Mouse (Mus musculus): ENCODE results near the gene Tstd2. TPM values are rescaled to one million over a fixed set of nuclear protein-coding genes. Genes with fewer than 3 reads are reported as not detected.

Tstd2 gene
- polyA plus RNA-seq, 1 experiment from 2014 or later: 39.3 TPM

GRCm38 (mm10) chr4:46111361-46111760 lies 27.1 kb downstream of the Tstd2 start:
- Histone ChIP-seq H3K4me2 (replicated peaks; ENCODE audit: low read depth, low read length) (no peak overlapping the region), H3K27me3 (ENCODE audit: control insufficient read depth, insufficient read depth, low read length) (no peaks in the 10 kb centered on the region), H3K4me3 (ENCODE audit: low read depth, low read length) (no peak overlapping the region), H3K27ac (ENCODE audit: low read depth, low read length) (no peak overlapping the region), H3K9ac (ENCODE audit: low read depth, low read length) (no peak overlapping the region), H3K9me3 (ENCODE audit: control insufficient read depth, low read length) (no peaks in the 10 kb centered on the region), H3K4me1 (replicated peaks; ENCODE audit: control insufficient read depth, insufficient read depth, low read length) (no peaks in the 10 kb centered on the region), H3K36me3 (ENCODE audit: control insufficient read depth, insufficient read depth, low read length) (peaks cover 2% of the 10 kb centered on the region; the same call in 1 of the 2 replicates)
- DNase-seq (ENCODE audit: low spot score) (no peak), ATAC-seq (ENCODE audit: low FRiP score) (no peak)
- 77% methylated on average over 3 of the region's 3 CpGs for WGBS

GRCm38 (mm10) chr4:46110084-46110483 lies 28.4 kb downstream of the Tstd2 start:
- Histone ChIP-seq H3K9ac (ENCODE audit: low read depth, low read length) (no peak overlapping the region), H3K4me3 (ENCODE audit: low read depth, low read length) (no peak overlapping the region), H3K27me3 (ENCODE audit: control insufficient read depth, insufficient read depth, low read length) (no peaks in the 10 kb centered on the region), H3K4me2 (replicated peaks; ENCODE audit: low read depth, low read length) (no peak overlapping the region), H3K36me3 (ENCODE audit: control insufficient read depth, insufficient read depth, low read length) (no peaks in the 10 kb centered on the region; the same call in 1 of the 2 replicates), H3K4me1 (replicated peaks; ENCODE audit: control insufficient read depth, insufficient read depth, low read length) (no peaks in the 10 kb centered on the region), H3K27ac (ENCODE audit: low read depth, low read length) (no peak overlapping the region), H3K9me3 (ENCODE audit: control insufficient read depth, low read length) (no peaks in the 10 kb centered on the region)
- 92% methylated on average over 8 of the region's 8 CpGs for WGBS
- DNase-seq (ENCODE audit: low spot score): no peak
- ATAC-seq (ENCODE audit: low FRiP score): no peak

GRCm38 (mm10) chr4:46102078-46102769 lies 36.3 kb downstream of the Tstd2 start:
- H3K4me3 ChIP-seq (ENCODE audit: low read depth, low read length): no peak overlapping the region
- DNase-seq (ENCODE audit: low spot score) (no peak), ATAC-seq (ENCODE audit: low FRiP score) (no peak)
- no peaks in the 10 kb centered on the region for H3K27me3 ChIP-seq (ENCODE audit: control insufficient read depth, insufficient read depth, low read length)
- no peaks in the 10 kb centered on the region for H3K9me3 ChIP-seq (ENCODE audit: control insufficient read depth, low read length)
- no peak overlapping the region for H3K9ac ChIP-seq (ENCODE audit: low read depth, low read length)
- 92% methylated on average over 10 of the region's 10 CpGs for WGBS
- 0 out of 2 replicates have a peak, but pooled peaks cover 2% of the 10 kb centered on the region for H3K4me1 ChIP-seq (replicated peaks; ENCODE audit: control insufficient read depth, insufficient read depth, low read length)
- no peaks in the 10 kb centered on the region for H3K36me3 ChIP-seq (ENCODE audit: control insufficient read depth, insufficient read depth, low read length)
- no peak overlapping the region for H3K4me2 ChIP-seq (replicated peaks; ENCODE audit: low read depth, low read length)
- H3K27ac ChIP-seq (ENCODE audit: low read depth, low read length): no peak overlapping the region

- H3K36me3 ChIP-seq (ENCODE audit: control insufficient read depth, insufficient read depth, low read length): no peaks in the 10 kb centered on the region
- DNase-seq (ENCODE audit: low spot score) (peak; percentile 16), ATAC-seq (ENCODE audit: low FRiP score) (0 out of 2 replicates have a peak, but pooled peaks have one; percentile 19)
- no peaks in the 10 kb centered on the region for H3K9me3 ChIP-seq (ENCODE audit: control insufficient read depth, low read length)
- WGBS: 25% methylated on average over 14 of the region's 14 CpGs
- H3K4me1 ChIP-seq (replicated peaks; ENCODE audit: control insufficient read depth, insufficient read depth, low read length): 0 out of 2 replicates have a peak, but pooled peaks cover 2% of the 10 kb centered on the region
- H3K27ac ChIP-seq (ENCODE audit: low read depth, low read length): 0 out of 2 replicates have a peak overlapping the region, but pooled peaks have one; percentile 9
- no peaks in the 10 kb centered on the region for H3K27me3 ChIP-seq (ENCODE audit: control insufficient read depth, insufficient read depth, low read length)
- H3K4me2 ChIP-seq (replicated peaks; ENCODE audit: low read depth, low read length): no peak overlapping the region
- H3K9ac ChIP-seq (ENCODE audit: low read depth, low read length): peak overlapping the region; percentile 37; the same call in 1 of the 2 replicates
- no peak overlapping the region for H3K4me3 ChIP-seq (ENCODE audit: low read depth, low read length)
Measured at GRCm38 (mm10) chr4:46101211-46101711, 37.2 kb downstream of the Tstd2 start.

- WGBS: 72% methylated on average over 7 of the region's 7 CpGs
- no peak overlapping the region; the same call in 1 of the 2 replicates for H3K9ac ChIP-seq (ENCODE audit: low read depth, low read length)
- no peak overlapping the region for H3K4me3 ChIP-seq (ENCODE audit: low read depth, low read length)
- no peaks in the 10 kb centered on the region for H3K9me3 ChIP-seq (ENCODE audit: control insufficient read depth, low read length)
- no peaks in the 10 kb centered on the region for H3K36me3 ChIP-seq (ENCODE audit: control insufficient read depth, insufficient read depth, low read length)
- H3K4me1 ChIP-seq (replicated peaks; ENCODE audit: control insufficient read depth, insufficient read depth, low read length): 0 out of 2 replicates have a peak, but pooled peaks cover 2% of the 10 kb centered on the region
- no peak overlapping the region for H3K4me2 ChIP-seq (replicated peaks; ENCODE audit: low read depth, low read length)
- no peaks in the 10 kb centered on the region for H3K27me3 ChIP-seq (ENCODE audit: control insufficient read depth, insufficient read depth, low read length)
- no peak overlapping the region for H3K27ac ChIP-seq (ENCODE audit: low read depth, low read length)
- ATAC-seq (ENCODE audit: low FRiP score) (no peak), DNase-seq (ENCODE audit: low spot score) (no peak)
Measured at GRCm38 (mm10) chr4:46100539-46100938, 38.0 kb downstream of the Tstd2 start.

- Histone ChIP-seq H3K4me3 (ENCODE audit: low read depth, low read length) (no peak overlapping the region), H3K9ac (ENCODE audit: low read depth, low read length) (no peak overlapping the region), H3K27me3 (ENCODE audit: control insufficient read depth, insufficient read depth, low read length) (no peaks in the 10 kb centered on the region), H3K36me3 (ENCODE audit: control insufficient read depth, insufficient read depth, low read length) (no peaks in the 10 kb centered on the region), H3K4me1 (replicated peaks; ENCODE audit: control insufficient read depth, insufficient read depth, low read length) (0 out of 2 replicates have a peak, but pooled peaks cover 2% of the 10 kb centered on the region), H3K4me2 (replicated peaks; ENCODE audit: low read depth, low read length) (no peak overlapping the region), H3K27ac (ENCODE audit: low read depth, low read length) (no peak overlapping the region), H3K9me3 (ENCODE audit: control insufficient read depth, low read length) (no peaks in the 10 kb centered on the region)
- 83% methylated on average over 9 of the region's 9 CpGs for WGBS
- ATAC-seq (ENCODE audit: low FRiP score): no peak
- DNase-seq (ENCODE audit: low spot score): no peak
Measured at GRCm38 (mm10) chr4:46099132-46099531, 39.4 kb downstream of the Tstd2 start.

- DNase-seq (ENCODE audit: low spot score) (no peak), ATAC-seq (ENCODE audit: low FRiP score) (no peak)
- H3K36me3 ChIP-seq (ENCODE audit: control insufficient read depth, insufficient read depth, low read length): no peaks in the 10 kb centered on the region
- H3K4me1 ChIP-seq (replicated peaks; ENCODE audit: control insufficient read depth, insufficient read depth, low read length): 0 out of 2 replicates have a peak, but pooled peaks cover 2% of the 10 kb centered on the region
- H3K27me3 ChIP-seq (ENCODE audit: control insufficient read depth, insufficient read depth, low read length): no peaks in the 10 kb centered on the region
- H3K4me3 ChIP-seq (ENCODE audit: low read depth, low read length): no peak overlapping the region
- WGBS: 80% methylated on average over 2 of the region's 2 CpGs
- no peaks in the 10 kb centered on the region for H3K9me3 ChIP-seq (ENCODE audit: control insufficient read depth, low read length)
- H3K4me2 ChIP-seq (replicated peaks; ENCODE audit: low read depth, low read length): no peak overlapping the region
- H3K27ac ChIP-seq (ENCODE audit: low read depth, low read length): no peak overlapping the region
- H3K9ac ChIP-seq (ENCODE audit: low read depth, low read length): no peak overlapping the region
Measured at GRCm38 (mm10) chr4:46097591-46097990, 40.9 kb downstream of the Tstd2 start.

GRCm38 (mm10) chr4:46096546-46096945 lies 41.9 kb downstream of the Tstd2 start:
- WGBS: 86% methylated on average over 7 of the region's 7 CpGs
- ATAC-seq (ENCODE audit: low FRiP score): no peak
- H3K4me1 ChIP-seq (replicated peaks; ENCODE audit: control insufficient read depth, insufficient read depth, low read length): 0 out of 2 replicates have a peak, but pooled peaks cover 2% of the 10 kb centered on the region

GRCm38 (mm10) chr4:46095826-46096159 lies 42.7 kb downstream of the Tstd2 start:
- no peak for DNase-seq (ENCODE audit: low spot score)
- no peak overlapping the region for H3K4me2 ChIP-seq (replicated peaks; ENCODE audit: low read depth, low read length)
- no peaks in the 10 kb centered on the region for H3K36me3 ChIP-seq (ENCODE audit: control insufficient read depth, insufficient read depth, low read length)
- H3K4me3 ChIP-seq (ENCODE audit: low read depth, low read length): no peak overlapping the region
- no peak for ATAC-seq (ENCODE audit: low FRiP score)
- 99% methylated on average over 3 of the region's 3 CpGs for WGBS
- H3K9ac ChIP-seq (ENCODE audit: low read depth, low read length): no peak overlapping the region
- no peaks in the 10 kb centered on the region for H3K9me3 ChIP-seq (ENCODE audit: control insufficient read depth, low read length)
- no peaks in the 10 kb centered on the region for H3K27me3 ChIP-seq (ENCODE audit: control insufficient read depth, insufficient read depth, low read length)
- H3K27ac ChIP-seq (ENCODE audit: low read depth, low read length): no peak overlapping the region
- H3K4me1 ChIP-seq (replicated peaks; ENCODE audit: control insufficient read depth, insufficient read depth, low read length): no peaks in the 10 kb centered on the region

More at GRCm38 (mm10) chr4:46096546-46096945, 41.9 kb downstream of the Tstd2 start:
- no peak overlapping the region for H3K9ac ChIP-seq (ENCODE audit: low read depth, low read length)
- H3K4me3 ChIP-seq (ENCODE audit: low read depth, low read length): no peak overlapping the region
- H3K36me3 ChIP-seq (ENCODE audit: control insufficient read depth, insufficient read depth, low read length): no peaks in the 10 kb centered on the region
- no peak overlapping the region for H3K4me2 ChIP-seq (replicated peaks; ENCODE audit: low read depth, low read length)
- H3K27me3 ChIP-seq (ENCODE audit: control insufficient read depth, insufficient read depth, low read length): no peaks in the 10 kb centered on the region
- no peak overlapping the region for H3K27ac ChIP-seq (ENCODE audit: low read depth, low read length)
- no peak for DNase-seq (ENCODE audit: low spot score)
- no peaks in the 10 kb centered on the region for H3K9me3 ChIP-seq (ENCODE audit: control insufficient read depth, low read length)
